Mouse (Mus musculus): ENCODE data around the gene Olfr536.
"Not testable (repeated sequence)": the region's sequence is repeated elsewhere in the genome, so short reads cannot be mapped to it uniquely, and the experiment has no call there.

Gene Olfr536

GRCm38 (mm10) chr7:140507346-140508021 is at the start of gene Olfr536:
TSS of gene Olfr536 (minus strand) at chr7:140507396.
- in situ Hi-C loops (cut with MboI), result not testable (repeated sequence)

- in situ Hi-C loops (cut with MboI), result no loop called here
These were observed 32.5 kb upstream of the Olfr536 start for GRCm38 (mm10) chr7:140539746-140540145.

GRCm38 (mm10) chr7:140494702-140495101 is 12.5 kb downstream of the Olfr536 start:
- in situ Hi-C loops (cut with MboI), result no loop called here

- in situ Hi-C loops (cut with MboI), result no loop called here
These were observed 13.0 kb downstream of the Olfr536 start for GRCm38 (mm10) chr7:140494231-140494630.

- in situ Hi-C loops (cut with MboI), result no loop called here
These were observed 18.2 kb downstream of the Olfr536 start for GRCm38 (mm10) chr7:140488981-140489380.

- in situ Hi-C loops (cut with MboI), result no loop called here
These were observed 23.3 kb downstream of the Olfr536 start, which contains the start of gene Olfr535 for GRCm38 (mm10) chr7:140483916-140484315. TSS of gene Olfr535 (plus strand) at chr7:140484216.

- in situ Hi-C loops (cut with MboI), result no loop called here
These were observed 28.5 kb downstream of the Olfr536 start for GRCm38 (mm10) chr7:140478733-140479132.

GRCm38 (mm10) chr7:140477886-140478285 is 29.3 kb downstream of the Olfr536 start:
- in situ Hi-C loops (cut with MboI), result no loop called here

- in situ Hi-C loops (cut with MboI), result not testable (repeated sequence)
These were observed 44.1 kb downstream of the Olfr536 start, which contains the start of gene Olfr533 for GRCm38 (mm10) chr7:140463070-140463469. TSS of gene Olfr533 (plus strand) at chr7:140463370.

All from mature B cell (primary cell).